Mouse (Mus musculus) kidney, postnatal 25 days (tissue): ENCODE results near the gene Ceacam1.
A peak's percentile ranks its signal among the peaks of the same experiment; 100 is the strongest.
"Not testable (repeated sequence)": the region's sequence is repeated elsewhere in the genome, so short reads cannot be mapped to it uniquely, and the experiment has no call there.

ENCODE experiments used
- DNase-seq, 2 experiments: peaks; one replicate each; pipeline ENCODE4 v3.0.0; 2021; ENCODE audit warnings: mixed read lengths in 2 of 2

Ceacam1 gene

GRCm38 (mm10) chr7:25439978-25440815 is 37.2 kb downstream of the Ceacam1 start:
- DNase-seq = peak; percentile 53 to 69

GRCm38 (mm10) chr7:25439124-25439822 is 38.1 kb downstream of the Ceacam1 start:
- DNase-seq = no peak

- DNase-seq = no peak
These were observed 40.7 kb downstream of the Ceacam1 start for GRCm38 (mm10) chr7:25436704-25437103.

GRCm38 (mm10) chr7:25436226-25436625 is 41.2 kb downstream of the Ceacam1 start:
- peak; percentile 47 to 74 for DNase-seq

- no peak for DNase-seq
These were observed 41.9 kb downstream of the Ceacam1 start for GRCm38 (mm10) chr7:25435546-25435851.

- peak; percentile 44 to 70 for DNase-seq
These were observed 42.5 kb downstream of the Ceacam1 start for GRCm38 (mm10) chr7:25434654-25435545.

GRCm38 (mm10) chr7:25433781-25434560 is 43.4 kb downstream of the Ceacam1 start:
- no peak for DNase-seq

- DNase-seq = peak in 1 of 2 experiments; percentile 63
These were observed 44.3 kb downstream of the Ceacam1 start for GRCm38 (mm10) chr7:25433007-25433541.

- DNase-seq = no peak
These were observed 45.0 kb downstream of the Ceacam1 start for GRCm38 (mm10) chr7:25432381-25432780.

GRCm38 (mm10) chr7:25429886-25430784 is 47.3 kb downstream of the Ceacam1 start:
- no peak for DNase-seq

- DNase-seq = no peak
These were observed 49.1 kb downstream of the Ceacam1 start for GRCm38 (mm10) chr7:25428321-25428720.

GRCm38 (mm10) chr7:25427144-25427543 is 50.3 kb downstream of the Ceacam1 start:
- no peak for DNase-seq

- DNase-seq = not testable (repeated sequence)
These were observed 51.0 kb downstream of the Ceacam1 start for GRCm38 (mm10) chr7:25426380-25426779.

- peak; percentile 80 to 95 for DNase-seq
These were observed 53.0 kb downstream of the Ceacam1 start for GRCm38 (mm10) chr7:25424429-25424828.

- DNase-seq = peak in 1 of 2 experiments; percentile 51
These were observed 55.0 kb downstream of the Ceacam1 start for GRCm38 (mm10) chr7:25422286-25422841.

GRCm38 (mm10) chr7:25419943-25420342 is 57.5 kb downstream of the Ceacam1 start:
- no peak for DNase-seq

GRCm38 (mm10) chr7:25419536-25419935 is 57.9 kb downstream of the Ceacam1 start:
- DNase-seq = no peak

GRCm38 (mm10) chr7:25417597-25417996 is 59.8 kb downstream of the Ceacam1 start:
- peak in 1 of 2 experiments; percentile 73 for DNase-seq

- no peak for DNase-seq
These were observed 64.5 kb downstream of the Ceacam1 start, which contains the start of gene Cxcl17 for GRCm38 (mm10) chr7:25412833-25413441. Gene Cxcl17 (minus strand): TSS chr7:25412886.

GRCm38 (mm10) chr7:25411861-25412260 is 65.5 kb downstream of the Ceacam1 start:
- DNase-seq = no peak
